Mouse (Mus musculus): Measurements from ENCODE around the gene Gm10799.
"Not testable (repeated sequence)": the region's sequence is repeated elsewhere in the genome, so short reads cannot be mapped to it uniquely, and the experiment has no call there.

The Gm10799 gene

GRCm38 (mm10) chr2:104068450-104068849 is at the start of gene Gm10799:
Gene Gm10799, minus strand, starts transcription at chr2:104068550.
- not testable (repeated sequence) for H3K27me3 ChIP-seq (ENCODE audit: insufficient read depth, low read length); H3K4me3 ChIP-seq (replicated peaks; ENCODE audit: low read length); H3K36me3 ChIP-seq (ENCODE audit: insufficient read depth, low read length); H3K9me3 ChIP-seq (ENCODE audit: low read length)
- H3K4me1 ChIP-seq (replicated peaks; ENCODE audit: low read depth, low read length): peaks cover 17% of the 10 kb centered on the region

- H3K4me1 ChIP-seq (replicated peaks; ENCODE audit: low read depth, low read length): peaks cover 19% of the 10 kb centered on the region
- H3K27me3 ChIP-seq (ENCODE audit: insufficient read depth, low read length); H3K4me3 ChIP-seq (replicated peaks; ENCODE audit: low read length): not testable (repeated sequence)
Observed at GRCm38 (mm10) chr2:104117173-104117572, 48.8 kb upstream of the Gm10799 start.

GRCm38 (mm10) chr2:104114898-104115297 is 46.5 kb upstream of the Gm10799 start:
- Histone ChIP-seq H3K27me3 (ENCODE audit: insufficient read depth, low read length) (no peaks in the 10 kb centered on the region), H3K4me1 (replicated peaks; ENCODE audit: low read depth, low read length) (peaks cover 14% of the 10 kb centered on the region), H3K4me3 (replicated peaks; ENCODE audit: low read length) (no peak overlapping the region), H3K36me3 (ENCODE audit: insufficient read depth, low read length) (no peaks in the 10 kb centered on the region), H3K9me3 (ENCODE audit: low read length) (0 out of 2 replicates have a peak, but pooled peaks cover 3% of the 10 kb centered on the region)
- no peak for TF ChIP-seq POU5F1 (IDR thresholded peaks at IDR 0.05; ENCODE audit: borderline replicate concordance, low read length)
- TF ChIP-seq NANOG (IDR thresholded peaks at IDR 0.05; ENCODE audit: borderline replicate concordance, low read length): no peak
- TF ChIP-seq CTCF (conservative IDR thresholded peaks at IDR 0.05; ENCODE audit: low read length): no peak

More at GRCm38 (mm10) chr2:104117173-104117572, 48.8 kb upstream of the Gm10799 start:
- not testable (repeated sequence) for H3K36me3 ChIP-seq (ENCODE audit: insufficient read depth, low read length); H3K9me3 ChIP-seq (ENCODE audit: low read length)

- H3K27me3 ChIP-seq (ENCODE audit: insufficient read depth, low read length); H3K9me3 ChIP-seq (ENCODE audit: low read length); H3K4me3 ChIP-seq (replicated peaks; ENCODE audit: low read length); H3K36me3 ChIP-seq (ENCODE audit: insufficient read depth, low read length): not testable (repeated sequence)
- H3K4me1 ChIP-seq (replicated peaks; ENCODE audit: low read depth, low read length): peaks cover 14% of the 10 kb centered on the region
Observed at GRCm38 (mm10) chr2:104113563-104113962, 45.2 kb upstream of the Gm10799 start.

- H3K36me3 ChIP-seq (ENCODE audit: insufficient read depth, low read length); H3K4me3 ChIP-seq (replicated peaks; ENCODE audit: low read length); H3K9me3 ChIP-seq (ENCODE audit: low read length); H3K27me3 ChIP-seq (ENCODE audit: insufficient read depth, low read length): not testable (repeated sequence)
- peaks cover 13% of the 10 kb centered on the region for H3K4me1 ChIP-seq (replicated peaks; ENCODE audit: low read depth, low read length)
Observed at GRCm38 (mm10) chr2:104111170-104111797, 42.9 kb upstream of the Gm10799 start.

GRCm38 (mm10) chr2:104110031-104110430 is 41.7 kb upstream of the Gm10799 start:
- Histone ChIP-seq H3K4me1 (replicated peaks; ENCODE audit: low read depth, low read length) (peaks cover 13% of the 10 kb centered on the region), H3K36me3 (ENCODE audit: insufficient read depth, low read length) (peaks cover 4% of the 10 kb centered on the region; the same call in 1 of the 2 replicates), H3K27me3 (ENCODE audit: insufficient read depth, low read length) (no peaks in the 10 kb centered on the region), H3K4me3 (replicated peaks; ENCODE audit: low read length) (peak overlapping the region; percentile 11; the same call in 1 of the 2 replicates), H3K9me3 (ENCODE audit: low read length) (no peaks in the 10 kb centered on the region)
- no peak for TF ChIP-seq POU5F1 (IDR thresholded peaks at IDR 0.05; ENCODE audit: borderline replicate concordance, low read length)
- TF ChIP-seq NANOG (IDR thresholded peaks at IDR 0.05; ENCODE audit: borderline replicate concordance, low read length): no peak
- TF ChIP-seq CTCF (conservative IDR thresholded peaks at IDR 0.05; ENCODE audit: low read length): no peak

- H3K4me1 ChIP-seq (replicated peaks; ENCODE audit: low read depth, low read length): peaks cover 13% of the 10 kb centered on the region
- H3K27me3 ChIP-seq (ENCODE audit: insufficient read depth, low read length): no peaks in the 10 kb centered on the region
- TF ChIP-seq NANOG (IDR thresholded peaks at IDR 0.05; ENCODE audit: borderline replicate concordance, low read length): no peak
- no peaks in the 10 kb centered on the region for H3K9me3 ChIP-seq (ENCODE audit: low read length)
- H3K4me3 ChIP-seq (replicated peaks; ENCODE audit: low read length): peak overlapping the region; percentile 11; the same call in 1 of the 2 replicates
- H3K36me3 ChIP-seq (ENCODE audit: insufficient read depth, low read length): peaks cover 4% of the 10 kb centered on the region; the same call in 1 of the 2 replicates
Observed at GRCm38 (mm10) chr2:104109528-104109927, 41.2 kb upstream of the Gm10799 start.

- not testable (repeated sequence) for H3K36me3 ChIP-seq (ENCODE audit: insufficient read depth, low read length); H3K4me3 ChIP-seq (replicated peaks; ENCODE audit: low read length); H3K27me3 ChIP-seq (ENCODE audit: insufficient read depth, low read length); H3K9me3 ChIP-seq (ENCODE audit: low read length)
- peaks cover 13% of the 10 kb centered on the region for H3K4me1 ChIP-seq (replicated peaks; ENCODE audit: low read depth, low read length)
Observed at GRCm38 (mm10) chr2:104109021-104109420, 40.7 kb upstream of the Gm10799 start.

GRCm38 (mm10) chr2:104104800-104105199 is 36.5 kb upstream of the Gm10799 start:
- H3K36me3 ChIP-seq (ENCODE audit: insufficient read depth, low read length): peaks cover 4% of the 10 kb centered on the region; the same call in 1 of the 2 replicates
- peaks cover 10% of the 10 kb centered on the region for H3K4me1 ChIP-seq (replicated peaks; ENCODE audit: low read depth, low read length)
- H3K4me3 ChIP-seq (replicated peaks; ENCODE audit: low read length): no peak overlapping the region
- no peaks in the 10 kb centered on the region for H3K27me3 ChIP-seq (ENCODE audit: insufficient read depth, low read length)
- H3K9me3 ChIP-seq (ENCODE audit: low read length): no peaks in the 10 kb centered on the region
- TF ChIP-seq NANOG (IDR thresholded peaks at IDR 0.05; ENCODE audit: borderline replicate concordance, low read length) (no peak), POU5F1 (IDR thresholded peaks at IDR 0.05; ENCODE audit: borderline replicate concordance, low read length) (no peak), CTCF (conservative IDR thresholded peaks at IDR 0.05; ENCODE audit: low read length) (no peak)

- Histone ChIP-seq H3K4me1 (replicated peaks; ENCODE audit: low read depth, low read length) (peaks cover 32% of the 10 kb centered on the region), H3K9me3 (ENCODE audit: low read length) (no peaks in the 10 kb centered on the region), H3K36me3 (ENCODE audit: insufficient read depth, low read length) (no peaks in the 10 kb centered on the region), H3K4me3 (replicated peaks; ENCODE audit: low read length) (no peak overlapping the region), H3K27me3 (ENCODE audit: insufficient read depth, low read length) (no peaks in the 10 kb centered on the region)
- TF ChIP-seq POU5F1 (IDR thresholded peaks at IDR 0.05; ENCODE audit: borderline replicate concordance, low read length): no peak
- no peak for TF ChIP-seq NANOG (IDR thresholded peaks at IDR 0.05; ENCODE audit: borderline replicate concordance, low read length)
- no peak for TF ChIP-seq CTCF (conservative IDR thresholded peaks at IDR 0.05; ENCODE audit: low read length)
Observed at GRCm38 (mm10) chr2:104099946-104100345, 31.6 kb upstream of the Gm10799 start.

All from E14TG2a.4 (cell line).